Mouse (Mus musculus) erythroblast, embryonic 14.5 days (primary cell): ENCODE measurements around the gene Abhd17c.

Experiments
- GATA1 ChIP-seq: IDR thresholded peaks from 2 replicates; pipeline ENCODE4 v1.6.1; 2012; ENCODE audit warnings: low read length, inconsistent platforms, mixed read lengths
- TAL1 ChIP-seq: IDR thresholded peaks from 3 replicates; pipeline ENCODE4 v1.6.1; 2012; ENCODE audit warnings: low read length, inconsistent platforms, mixed read lengths

DNA sequence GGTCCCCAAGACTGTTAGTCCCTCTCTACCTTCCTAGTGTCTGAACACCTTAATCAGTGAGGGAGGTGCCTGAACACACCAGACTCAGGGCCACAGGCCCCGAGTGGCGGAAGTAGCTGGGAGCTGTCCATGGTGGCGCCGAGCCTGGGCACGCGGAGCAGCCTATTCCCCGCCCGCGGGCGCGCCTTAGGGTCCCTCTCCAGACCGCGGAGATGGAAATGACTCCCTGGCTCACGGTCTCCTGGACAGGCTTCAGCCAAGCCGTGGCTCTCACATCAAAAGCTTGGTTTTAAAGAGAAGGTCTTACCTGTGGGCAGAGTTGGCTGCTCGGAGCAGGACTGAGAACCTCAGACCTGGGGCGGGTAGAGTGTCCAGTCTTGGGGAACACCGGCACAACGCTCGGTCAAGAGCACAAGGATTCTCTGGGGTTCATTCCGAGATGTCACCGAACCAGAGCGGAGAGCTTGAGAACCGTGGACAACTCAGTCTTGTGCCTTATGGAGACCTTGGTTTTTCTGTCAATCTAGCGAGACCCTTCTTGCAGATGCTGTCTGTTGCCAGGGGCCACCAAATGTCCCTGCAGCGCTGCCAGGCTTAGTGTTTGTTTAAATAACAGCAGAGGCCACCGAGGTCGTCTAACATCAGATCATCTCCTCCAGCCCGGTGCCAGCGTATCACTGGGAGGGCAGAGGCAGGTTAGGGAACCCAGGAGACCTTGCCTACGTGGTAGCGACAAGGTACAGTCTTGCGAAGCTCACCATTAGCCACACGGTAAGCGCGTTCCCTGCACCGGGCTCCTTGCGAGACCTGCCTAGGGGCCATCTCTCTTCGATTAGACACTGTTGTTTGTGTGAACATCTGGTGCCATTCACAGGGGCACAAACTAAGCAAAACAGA, 66.4 kb downstream of the Abhd17c start:
- no peak for TF ChIP-seq TAL1
- TF ChIP-seq GATA1: no peak
